Mouse (Mus musculus): ENCODE results near the gene Calcb.
"Not testable (repeated sequence)": the region's sequence is repeated elsewhere in the genome, so short reads cannot be mapped to it uniquely, and the experiment has no call there.

Gene Calcb

GRCm38 (mm10) chr7:114718300-114718699, at the start of gene Calcb:
Gene Calcb (plus strand): TSS chr7:114718643.
- DNase-seq: no peak

GRCm38 (mm10) chr7:114671405-114671804, 47.0 kb upstream of the Calcb start:
- DNase-seq: no peak

GRCm38 (mm10) chr7:114672697-114673096, 45.7 kb upstream of the Calcb start:
- no peak for DNase-seq

GRCm38 (mm10) chr7:114692339-114692738, 26.1 kb upstream of the Calcb start:
- DNase-seq: no peak

GRCm38 (mm10) chr7:114700871-114701270, 17.6 kb upstream of the Calcb start:
- no peak for DNase-seq

GRCm38 (mm10) chr7:114706716-114707115, 11.7 kb upstream of the Calcb start:
- no peak for DNase-seq

GRCm38 (mm10) chr7:114707398-114707797, 11.0 kb upstream of the Calcb start:
- no peak for DNase-seq

- no peak for DNase-seq
These were observed 8.0 kb upstream of the Calcb start for GRCm38 (mm10) chr7:114710419-114710818.

- no peak for DNase-seq
These were observed 5.9 kb upstream of the Calcb start for GRCm38 (mm10) chr7:114712523-114712922.

GRCm38 (mm10) chr7:114719381-114720131, 1.1 kb downstream of the Calcb start:
- DNase-seq: no peak

GRCm38 (mm10) chr7:114729696-114730095, 11.3 kb downstream of the Calcb start:
- DNase-seq: not testable (repeated sequence)

GRCm38 (mm10) chr7:114731175-114731574, 12.7 kb downstream of the Calcb start:
- no peak for DNase-seq

- DNase-seq: not testable (repeated sequence)
These were observed 13.3 kb downstream of the Calcb start for GRCm38 (mm10) chr7:114731700-114732099.

GRCm38 (mm10) chr7:114736256-114736655, 17.8 kb downstream of the Calcb start:
- no peak for DNase-seq

GRCm38 (mm10) chr7:114738166-114738565, 19.7 kb downstream of the Calcb start:
- no peak for DNase-seq

- DNase-seq: peak in 1 of 2 experiments; percentile 13
These were observed 22.1 kb downstream of the Calcb start for GRCm38 (mm10) chr7:114740360-114741165.

- no peak for DNase-seq
These were observed 24.8 kb downstream of the Calcb start, which contains the start of gene Insc for GRCm38 (mm10) chr7:114743022-114743780. Gene Insc (plus strand): TSS chr7:114743694.

- no peak for DNase-seq
These were observed 26.3 kb downstream of the Calcb start for GRCm38 (mm10) chr7:114744639-114745245.

GRCm38 (mm10) chr7:114745481-114746271, 27.2 kb downstream of the Calcb start:
- DNase-seq: no peak

- no peak for DNase-seq
These were observed 29.2 kb downstream of the Calcb start for GRCm38 (mm10) chr7:114747596-114747995.

- DNase-seq: no peak
These were observed 29.8 kb downstream of the Calcb start for GRCm38 (mm10) chr7:114748239-114748638.

- DNase-seq: no peak
These were observed 35.0 kb downstream of the Calcb start for GRCm38 (mm10) chr7:114753471-114753870.
